Mouse (Mus musculus) lung, postnatal 0 days (tissue): ENCODE measurements at regions not wholly inside any gene's neighbourhood (a gene's known extent, or its start where the extent isn't known, plus 50 kb on each side); places are given as distances from the start of the nearest gene placed in this dataset.

Experiments used
- ATAC-seq: fragments of 200-750 bp; cut with Nextera tagmentation; 2 replicates; pipeline ENCODE4 v1.8.0; 2017; ENCODE audit warnings: moderate library complexity
- DNase-seq: peaks from one replicate; pipeline ENCODE4 v3.0.0-alpha.2; 2016; ENCODE audit warnings: low spot score
- H3K27ac ChIP-seq: fragments of 300-500 bp; sonication (generic); 2 replicates; pipeline ENCODE4 v1.5.1; 2014; ENCODE audit warnings: antibody characterized with exemption, mild to moderate bottlenecking, low read length, mixed read lengths
- H3K27me3 ChIP-seq: fragments of 300-500 bp; sonication (generic); replicated peaks from 2 replicates; pipeline ENCODE4 v1.6.1; 2014; ENCODE audit warnings: low read length, mixed read lengths; ENCODE audit not compliant: insufficient read depth
- H3K36me3 ChIP-seq: fragments of 300-500 bp; sonication (generic); 2 replicates; pipeline ENCODE4 v1.6.1; 2014; ENCODE audit warnings: low read length, mixed read lengths; ENCODE audit not compliant: insufficient read depth
- H3K4me1 ChIP-seq: fragments of 300-500 bp; sonication (generic); 2 replicates; pipeline ENCODE4 v1.6.1; 2014; ENCODE audit warnings: antibody characterized with exemption, low read depth, low read length, mixed read lengths; ENCODE audit not compliant: insufficient read depth
- H3K4me2 ChIP-seq: fragments of 300-500 bp; sonication (generic); replicated peaks from 2 replicates; pipeline ENCODE4 v1.6.1; 2014; ENCODE audit warnings: low read depth, mild to moderate bottlenecking, low read length, moderate library complexity, mixed read lengths
- H3K4me3 ChIP-seq: fragments of 300-500 bp; sonication (generic); 2 replicates; pipeline ENCODE4 v1.5.1; 2014; ENCODE audit warnings: low read depth, low read length
- H3K9ac ChIP-seq: fragments of 300-500 bp; sonication (generic); replicated peaks from 2 replicates; pipeline ENCODE4 v1.6.1; 2014; ENCODE audit warnings: low read depth, mild to moderate bottlenecking
- H3K9me3 ChIP-seq: fragments of 300-500 bp; sonication (generic); 2 replicates; pipeline ENCODE4 v1.6.1; 2016; ENCODE audit warnings: low read length, mixed read lengths
- CTCF ChIP-seq: IDR thresholded peaks from 2 replicates; pipeline ENCODE4 v1.5.1; 2016; ENCODE audit warnings: antibody characterized with exemption, mild to moderate bottlenecking
- EP300 ChIP-seq: IDR thresholded peaks from 2 replicates; pipeline ENCODE4 v1.6.1; 2016; ENCODE audit warnings: antibody characterized with exemption, mild to moderate bottlenecking, control low read depth
- WGBS: fragments of 180-500 bp; shearing (Covaris S2); extraction: QIAGEN DNeasy Blood & Tissue Kit; methylation state at CpG from one replicate; pipeline ENCODE4 v1.1.7; 2014; 5-methylcytosine and 5-hydroxymethylcytosine counted together

- Histone ChIP-seq H3K4me1 (no peaks in the 10 kb centered on the region), H3K9ac (no peak overlapping the region), H3K27me3 (no peaks in the 10 kb centered on the region), H3K4me3 (no peak overlapping the region), H3K36me3 (no peaks in the 10 kb centered on the region), H3K4me2 (no peak overlapping the region), H3K27ac (no peak overlapping the region), H3K9me3 (no peaks in the 10 kb centered on the region)
- TF ChIP-seq CTCF (no peak), EP300 (no peak)
- DNase-seq (no peak), ATAC-seq (no peak)
- WGBS = 46% methylated on average over 2 of the region's 2 CpGs
Observed at GRCm38 (mm10) chr17:45934002-45934401, 98.2 kb downstream of the Vegfa start.

DNA sequence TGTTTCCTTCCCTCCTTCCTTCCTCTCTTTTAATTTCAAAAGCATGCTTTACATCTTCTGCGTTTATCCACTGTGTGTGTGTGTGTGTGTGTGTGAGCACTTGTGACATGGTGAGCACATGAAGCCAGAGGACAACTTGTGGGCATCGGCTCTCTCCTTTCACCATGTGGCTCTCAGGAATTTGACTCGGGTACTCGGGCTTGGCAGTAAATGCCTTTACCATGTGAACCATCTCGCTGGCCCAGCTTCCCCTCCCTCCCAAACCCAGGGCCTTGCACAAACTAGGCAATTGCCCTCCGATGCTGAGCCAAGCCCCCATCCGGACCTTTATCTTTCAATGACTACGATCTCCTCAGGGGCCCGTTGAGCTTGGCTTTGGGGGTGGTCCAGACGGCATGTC is 99.1 kb downstream of the Vegfa start:
- no peak overlapping the region for H3K4me2 ChIP-seq
- no peak overlapping the region for H3K27ac ChIP-seq
- H3K9me3 ChIP-seq = no peaks in the 10 kb centered on the region
- no peak for DNase-seq
- H3K9ac ChIP-seq = no peak overlapping the region
- no peaks in the 10 kb centered on the region for H3K36me3 ChIP-seq
- no peaks in the 10 kb centered on the region for H3K4me1 ChIP-seq
- H3K4me3 ChIP-seq = no peak overlapping the region
- WGBS = 41% methylated on average over 10 of the region's 10 CpGs
- no peak for ATAC-seq
- no peaks in the 10 kb centered on the region for H3K27me3 ChIP-seq
- TF ChIP-seq EP300 = no peak
- TF ChIP-seq CTCF = no peak

DNA sequence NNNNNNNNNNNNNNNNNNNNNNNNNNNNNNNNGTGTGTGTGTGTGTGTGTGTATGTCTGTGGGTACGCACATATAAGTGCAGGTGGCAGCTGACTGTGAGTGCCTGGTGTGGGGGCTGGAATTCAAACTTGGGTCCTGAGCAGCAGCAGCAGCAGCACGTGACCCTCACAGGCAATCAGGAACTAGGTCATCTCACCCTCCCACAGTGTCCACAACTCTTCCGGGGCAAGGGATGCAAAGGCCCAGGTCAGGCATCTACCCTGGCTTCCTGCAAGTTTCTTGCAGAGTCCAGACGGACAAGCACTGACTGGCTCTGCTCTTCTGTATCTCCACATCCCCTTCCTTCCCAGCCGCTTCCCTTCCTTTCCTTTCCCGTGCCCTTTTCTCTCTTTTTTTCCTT is 99.6 kb downstream of the Vegfa start:
- no peak overlapping the region for H3K4me3 ChIP-seq
- ATAC-seq = no peak
- no peak overlapping the region for H3K27ac ChIP-seq
- H3K4me1 ChIP-seq = no peaks in the 10 kb centered on the region
- H3K9me3 ChIP-seq = no peaks in the 10 kb centered on the region
- WGBS = 64% methylated on average over 6 of the region's 6 CpGs
- H3K36me3 ChIP-seq = no peaks in the 10 kb centered on the region
- no peak for DNase-seq
- no peaks in the 10 kb centered on the region for H3K27me3 ChIP-seq
- H3K9ac ChIP-seq = no peak overlapping the region
- no peak overlapping the region for H3K4me2 ChIP-seq
- TF ChIP-seq EP300 (no peak), CTCF (no peak)

- no peaks in the 10 kb centered on the region for H3K27me3 ChIP-seq
- no peak overlapping the region for H3K4me2 ChIP-seq
- no peak for ATAC-seq
- no peak overlapping the region for H3K27ac ChIP-seq
- TF ChIP-seq CTCF (no peak), EP300 (no peak)
- H3K4me1 ChIP-seq = no peaks in the 10 kb centered on the region
- H3K9ac ChIP-seq = no peak overlapping the region
- DNase-seq = no peak
- no peaks in the 10 kb centered on the region for H3K36me3 ChIP-seq
- 66% methylated on average over 7 of the region's 7 CpGs for WGBS
- H3K9me3 ChIP-seq = no peaks in the 10 kb centered on the region
- H3K4me3 ChIP-seq = no peak overlapping the region
Observed at GRCm38 (mm10) chr17:45929591-45929990, 102.6 kb downstream of the Vegfa start.

DNA sequence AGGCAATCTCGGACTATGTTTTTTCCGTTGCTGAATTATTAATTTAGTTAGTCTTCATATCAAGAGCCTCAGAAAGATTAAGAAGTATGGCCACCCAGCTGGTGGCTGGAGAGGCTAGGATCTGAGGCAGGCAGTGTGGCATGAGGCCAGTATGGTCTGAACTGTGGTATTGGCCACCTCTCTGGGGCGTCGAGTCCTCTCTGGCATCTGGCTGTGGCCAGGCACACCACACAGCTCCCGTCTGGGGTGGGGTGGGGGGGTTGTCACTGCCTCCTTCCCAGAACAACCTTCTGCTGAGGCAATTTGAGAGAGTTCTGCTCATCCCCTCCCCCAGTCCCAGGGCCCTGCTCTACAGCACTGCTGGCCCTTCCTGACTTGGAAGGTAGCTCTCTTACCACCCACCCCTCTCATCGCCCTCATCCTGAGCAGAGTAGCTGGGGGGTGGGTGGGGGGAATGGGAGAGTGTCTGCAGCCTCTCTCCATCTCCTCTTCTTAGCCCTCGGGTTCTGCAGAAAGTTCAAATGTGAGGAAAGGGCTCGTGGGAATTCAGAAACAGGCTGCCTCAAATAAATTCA is 103.2 kb downstream of the Vegfa start:
- no peak for DNase-seq
- ATAC-seq = no peak
- no peak overlapping the region for H3K27ac ChIP-seq
- no peak overlapping the region for H3K9ac ChIP-seq
- TF ChIP-seq CTCF = no peak
- no peak for TF ChIP-seq EP300
- 52% methylated on average over 8 of the region's 8 CpGs for WGBS
- H3K4me3 ChIP-seq = no peak overlapping the region
- H3K4me2 ChIP-seq = no peak overlapping the region
- no peaks in the 10 kb centered on the region for H3K4me1 ChIP-seq
- H3K27me3 ChIP-seq = no peaks in the 10 kb centered on the region
- H3K36me3 ChIP-seq = no peaks in the 10 kb centered on the region
- no peaks in the 10 kb centered on the region for H3K9me3 ChIP-seq

- DNase-seq = no peak
Observed at GRCm38 (mm10) chr17:45928013-45928412, 104.2 kb downstream of the Vegfa start.

GRCm38 (mm10) chr17:45925845-45926244 is 106.3 kb downstream of the Vegfa start:
- H3K27ac ChIP-seq = no peak overlapping the region
- WGBS = 78% methylated on average over 6 of the region's 6 CpGs
- ATAC-seq = no peak

More at GRCm38 (mm10) chr17:45928013-45928412, 104.2 kb downstream of the Vegfa start:
- H3K27ac ChIP-seq = no peak overlapping the region
- WGBS = 77% methylated on average over 4 of the region's 4 CpGs
- no peak overlapping the region for H3K4me3 ChIP-seq
- no peak overlapping the region for H3K4me2 ChIP-seq
- TF ChIP-seq CTCF = no peak
- no peak for TF ChIP-seq EP300
- no peaks in the 10 kb centered on the region for H3K4me1 ChIP-seq
- no peak for ATAC-seq
- no peak overlapping the region for H3K9ac ChIP-seq
- no peaks in the 10 kb centered on the region for H3K36me3 ChIP-seq
- no peaks in the 10 kb centered on the region for H3K27me3 ChIP-seq
- no peaks in the 10 kb centered on the region for H3K9me3 ChIP-seq

More at GRCm38 (mm10) chr17:45925845-45926244, 106.3 kb downstream of the Vegfa start:
- no peak overlapping the region for H3K4me3 ChIP-seq
- DNase-seq = no peak
- H3K4me1 ChIP-seq = no peaks in the 10 kb centered on the region
- H3K9ac ChIP-seq = no peak overlapping the region
- H3K9me3 ChIP-seq = no peaks in the 10 kb centered on the region
- H3K4me2 ChIP-seq = no peak overlapping the region
- H3K36me3 ChIP-seq = no peaks in the 10 kb centered on the region
- no peaks in the 10 kb centered on the region for H3K27me3 ChIP-seq
- TF ChIP-seq CTCF (no peak), EP300 (no peak)
